Mouse (Mus musculus): Measurements from ENCODE around the gene Cd36. TPM values are rescaled to one million over a fixed set of nuclear protein-coding genes. Genes with fewer than 3 reads are reported as not detected.
"Not testable (repeated sequence)": the region's sequence is repeated elsewhere in the genome, so short reads cannot be mapped to it uniquely, and the experiment has no call there.

Cd36 gene
- total RNA-seq (2021) = 1,000 to 10,000 TPM; 1,593 to 1,754 TPM
- long read RNA-seq, experiment 1, transcript Cd36-204 (15 exons, 3,399 nt) = minor isoform, 73 of 546 reads
- long read RNA-seq, experiment 1, transcript Cd36-206 (15 exons, 2,564 nt) = minor isoform, 24 of 546 reads
- long read RNA-seq, experiment 1, transcript Cd36-201 (15 exons, 3,016 nt) = major isoform, 131 of 546 reads
- long read RNA-seq, experiment 1, transcript Cd36-203 (16 exons, 2,677 nt) = minor isoform, 43 of 546 reads
- long read RNA-seq, experiment 1, partial matches to known transcripts = 91 of 546 reads
- long read RNA-seq, experiment 1, other reads (novel, unspliced or antisense) = 175 of 546 reads
- long read RNA-seq, experiment 2, transcript Cd36-206 (15 exons, 2,564 nt) = minor isoform, 20 of 445 reads
- long read RNA-seq, experiment 2, transcript Cd36-204 (15 exons, 3,399 nt) = minor isoform, 58 of 445 reads
- long read RNA-seq, experiment 2, transcript Cd36-203 (16 exons, 2,677 nt) = minor isoform, 48 of 445 reads
- long read RNA-seq, experiment 2, transcript Cd36-201 (15 exons, 3,016 nt) = major isoform, 113 of 445 reads
- long read RNA-seq, experiment 2, partial matches to known transcripts = 55 of 445 reads
- long read RNA-seq, experiment 2, other reads (novel, unspliced or antisense) = 146 of 445 reads

- DNase-seq = peak; percentile 22 to 50
- intact Hi-C loops (cut with DNase I) = loop anchor here (5.0 to 10.0 kb wide), 2 partner anchors 94 to 116 kb away; no protein-coding TSS in a partner anchor
Measured at GRCm38 (mm10) chr5:17888598-17888997, at the start of gene Cd36. Gene Cd36 (minus strand): TSS chr5:17888801.

GRCm38 (mm10) chr5:17934501-17934900 is 45.9 kb upstream of the Cd36 start:
- no peak for DNase-seq
- intact Hi-C loops (cut with DNase I) = no loop called here

DNA sequence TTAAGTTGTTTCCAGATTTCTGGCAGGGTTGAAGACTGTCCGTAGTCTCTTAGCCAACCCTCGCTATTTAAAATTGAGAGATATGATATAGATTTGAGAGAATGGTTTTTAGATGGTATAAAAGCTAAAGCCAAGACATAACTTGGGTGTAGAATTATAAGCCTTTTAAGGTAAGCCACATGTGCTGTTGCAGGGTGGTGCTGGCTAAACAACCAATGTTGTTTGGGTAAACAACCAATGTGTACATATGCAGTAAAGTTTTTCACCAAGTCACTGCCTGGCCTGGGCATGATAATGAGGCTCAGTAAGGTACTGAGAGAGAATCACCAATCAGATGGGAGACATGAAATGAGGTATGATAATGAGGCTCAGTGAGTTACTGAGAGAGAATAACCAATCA is 43.0 kb upstream of the Cd36 start:
- intact Hi-C loops (cut with DNase I); DNase-seq: not testable (repeated sequence)

- no peak for DNase-seq
- intact Hi-C loops (cut with DNase I) = loop anchor here (5.0 kb wide), 2 partner anchors 63 to 113 kb away; no protein-coding TSS in a partner anchor
Measured at GRCm38 (mm10) chr5:17929006-17929567, 40.5 kb upstream of the Cd36 start.

GRCm38 (mm10) chr5:17928471-17928870 is 39.9 kb upstream of the Cd36 start:
- intact Hi-C loops (cut with DNase I) = loop anchor here (5.0 kb wide), 2 partner anchors 64 to 114 kb away; no protein-coding TSS in a partner anchor
- DNase-seq = no peak

DNA sequence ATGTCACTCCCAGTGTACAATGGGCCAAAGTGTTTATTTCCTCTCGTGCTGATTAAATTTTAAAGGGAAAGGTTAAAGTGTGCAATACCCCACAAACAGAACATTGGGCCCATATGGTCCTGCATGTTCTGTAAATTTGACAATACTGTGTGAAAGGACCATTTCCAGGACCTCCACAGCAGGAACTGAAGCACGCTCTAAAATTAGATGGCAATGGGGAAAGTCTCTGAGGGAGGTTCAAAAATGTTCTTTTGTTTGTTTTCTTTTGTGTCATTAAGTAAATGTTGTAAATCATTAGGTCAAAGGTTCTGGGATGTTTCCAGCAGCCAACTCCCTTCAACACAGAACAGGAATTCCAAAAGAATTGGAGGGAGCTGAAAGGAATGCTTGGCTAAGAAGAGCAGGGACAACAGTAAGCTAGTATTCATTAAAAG is 35.5 kb upstream of the Cd36 start:
- DNase-seq = peak; percentile 28 to 55
- intact Hi-C loops (cut with DNase I) = no loop called here

DNA sequence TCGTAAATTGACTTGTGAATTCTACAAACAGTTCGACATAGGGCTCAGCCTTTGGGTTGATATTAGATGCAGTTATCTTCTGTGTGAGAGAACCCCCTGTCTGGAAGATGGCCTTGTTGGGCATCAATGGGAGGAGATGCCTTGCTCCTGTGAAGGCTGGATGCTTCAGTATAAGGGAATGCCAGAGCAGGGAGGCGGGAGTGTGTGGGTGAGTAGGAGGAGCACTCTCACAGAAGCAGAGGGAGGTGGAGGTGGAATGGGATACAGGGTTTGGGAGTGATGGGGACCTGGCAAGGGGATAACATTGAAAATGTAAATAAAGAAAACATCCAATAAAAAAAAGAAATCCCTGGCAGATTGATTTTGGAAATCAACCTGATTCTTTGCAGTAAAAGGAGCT is 35.0 kb upstream of the Cd36 start:
- peak in 1 of 2 experiments; percentile 18 for DNase-seq
- intact Hi-C loops (cut with DNase I) = no loop called here

- peak; percentile 37 to 40 for DNase-seq
- intact Hi-C loops (cut with DNase I) = no loop called here
Measured at GRCm38 (mm10) chr5:17918966-17919365, 30.4 kb upstream of the Cd36 start.

GRCm38 (mm10) chr5:17904766-17905165 is 16.2 kb upstream of the Cd36 start:
- intact Hi-C loops (cut with DNase I) = loop anchor here (5.0 kb wide), 1 partner anchor 138 kb away; no protein-coding TSS in a partner anchor
- DNase-seq = no peak

DNA sequence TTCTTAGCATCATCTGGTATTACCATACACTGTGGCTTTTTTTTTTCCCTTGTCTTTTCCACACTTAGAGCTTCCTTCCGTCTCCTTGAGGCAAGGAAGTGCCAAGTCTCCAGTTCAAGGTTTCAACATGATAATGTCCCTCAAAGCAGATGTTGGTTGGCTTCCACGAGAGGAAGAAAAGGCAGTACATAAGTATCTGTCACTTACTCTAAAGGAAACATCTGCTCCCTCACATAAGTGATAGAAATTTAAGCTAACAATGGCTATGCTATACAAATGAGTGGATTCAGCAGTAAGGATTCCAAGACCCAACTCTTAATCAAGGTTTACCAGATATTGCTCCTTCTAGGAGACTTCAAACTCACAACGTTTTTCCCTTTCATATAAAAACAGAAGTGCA is 10.3 kb upstream of the Cd36 start:
- no peak for DNase-seq
- intact Hi-C loops (cut with DNase I) = no loop called here

DNA sequence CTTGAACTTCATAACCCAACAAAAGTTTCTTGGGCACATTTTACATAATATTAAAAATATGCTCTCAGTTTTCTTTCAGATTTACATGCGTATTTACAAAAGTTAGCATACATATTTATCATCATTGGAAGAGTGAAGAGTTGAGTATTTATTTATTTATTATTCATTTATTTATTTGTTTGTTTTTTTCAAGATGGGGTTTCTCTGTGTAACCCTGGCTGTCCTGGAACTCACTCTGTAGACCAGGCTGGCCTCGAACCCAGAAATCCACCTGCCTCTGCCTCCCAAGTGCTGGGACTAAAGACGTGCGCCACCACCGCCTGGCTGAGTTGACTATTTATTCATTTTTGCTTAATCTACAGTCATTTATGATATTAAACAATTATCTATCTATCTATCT is 9.0 kb upstream of the Cd36 start:
- DNase-seq; intact Hi-C loops (cut with DNase I): not testable (repeated sequence)

- intact Hi-C loops (cut with DNase I) = no loop called here
- peak; percentile 26 to 53 for DNase-seq
Measured at GRCm38 (mm10) chr5:17893577-17894172, 5.1 kb upstream of the Cd36 start.

DNA sequence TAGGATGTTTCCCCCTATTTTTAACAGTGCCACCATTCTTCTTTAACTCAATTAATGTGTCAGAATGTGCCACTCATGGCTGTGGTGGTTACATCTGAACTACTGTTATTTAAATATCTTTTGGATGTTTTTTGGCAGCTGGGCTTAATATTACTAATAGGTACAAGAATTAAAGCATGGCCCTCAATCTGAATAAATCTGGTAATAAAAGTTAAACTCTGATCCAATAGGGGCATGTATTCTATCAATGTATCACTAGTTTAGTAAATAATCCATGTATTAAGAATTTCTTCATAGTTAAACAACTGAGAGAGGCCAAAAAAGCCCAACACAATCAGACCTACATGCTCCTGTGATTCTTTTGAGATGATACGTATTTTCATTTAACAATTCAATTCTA is 690 bp upstream of the Cd36 start:
- intact Hi-C loops (cut with DNase I) = loop anchor here (5.0 to 10.0 kb wide), 2 partner anchors 93 to 116 kb away; no protein-coding TSS in a partner anchor
- DNase-seq = no peak

GRCm38 (mm10) chr5:17886377-17886776 is 2.2 kb downstream of the Cd36 start:
- intact Hi-C loops (cut with DNase I) = loop anchor here (5.0 to 10.0 kb wide), 2 partner anchors 96 to 118 kb away; no protein-coding TSS in a partner anchor
- DNase-seq = no peak

- intact Hi-C loops (cut with DNase I) = loop anchor here (10.0 kb wide), 1 partner anchor 121 kb away; no protein-coding TSS in a partner anchor
- no peak for DNase-seq
Measured at GRCm38 (mm10) chr5:17883357-17883875, 5.2 kb downstream of the Cd36 start.

DNA sequence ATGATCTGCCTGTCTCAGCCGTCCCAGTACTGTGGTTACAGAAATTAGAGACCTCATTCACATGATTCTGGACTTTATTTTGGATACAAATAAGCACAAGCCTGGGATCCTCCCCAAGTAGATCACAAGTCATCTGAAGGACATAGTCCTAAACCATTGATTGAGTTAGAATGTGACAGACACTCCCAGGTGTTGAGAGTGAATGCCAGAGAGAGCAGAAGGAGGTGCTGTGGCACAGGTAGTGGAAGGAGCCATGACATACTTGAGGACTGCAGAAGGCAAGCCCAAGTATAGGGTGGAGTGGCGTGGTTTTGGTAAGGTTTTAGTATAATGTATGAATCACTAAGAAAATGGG is 7.1 kb downstream of the Cd36 start:
- DNase-seq = no peak
- intact Hi-C loops (cut with DNase I) = loop anchor here (10.0 kb wide), 1 partner anchor 123 kb away; no protein-coding TSS in a partner anchor

GRCm38 (mm10) chr5:17880799-17881541 is 7.6 kb downstream of the Cd36 start:
- DNase-seq = no peak
- intact Hi-C loops (cut with DNase I) = loop anchor here (10.0 kb wide), 1 partner anchor 124 kb away; no protein-coding TSS in a partner anchor

- intact Hi-C loops (cut with DNase I) = loop anchor here (5.0 to 10.0 kb wide), 2 partner anchors 43 to 125 kb away; no protein-coding TSS in a partner anchor
- DNase-seq = no peak
Measured at GRCm38 (mm10) chr5:17879924-17880323, 8.7 kb downstream of the Cd36 start.

DNA sequence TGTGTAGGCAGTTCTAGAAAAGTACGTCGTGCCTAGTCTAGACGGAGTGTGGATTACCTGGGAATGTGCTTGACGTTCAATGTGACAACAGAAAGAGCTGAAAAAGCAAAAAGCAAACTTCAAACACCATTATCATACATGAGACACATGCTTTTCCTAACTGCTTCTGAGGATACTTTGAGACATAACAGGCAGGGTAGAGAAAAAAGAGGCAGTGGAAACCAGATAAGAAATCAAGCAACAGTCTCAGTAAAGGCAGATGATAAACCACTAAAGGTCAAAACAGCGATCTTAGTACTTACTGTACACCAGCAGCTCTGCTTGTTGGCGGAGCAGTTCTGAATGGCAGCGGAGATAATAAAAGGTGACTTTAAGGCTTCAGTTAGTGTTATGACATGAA is 11.6 kb downstream of the Cd36 start:
- no peak for DNase-seq

More for the DNA sequence above, 11.6 kb downstream of the Cd36 start:
- intact Hi-C loops (cut with DNase I) = loop anchor here (5.0 kb wide), 1 partner anchor 40 kb away; no protein-coding TSS in a partner anchor
